Mouse (Mus musculus) midbrain, embryonic 14.5 days (tissue): ENCODE measurements around the gene Bcat2. TPM values are rescaled to one million over a fixed set of nuclear protein-coding genes. Genes with fewer than 3 reads are reported as not detected.
A peak's percentile ranks its signal among the peaks of the same experiment; 100 is the strongest.
"Not testable (repeated sequence)": the region's sequence is repeated elsewhere in the genome, so short reads cannot be mapped to it uniquely, and the experiment has no call there.

ENCODE experiments used
- ATAC-seq: fragments of 200-750 bp; cut with Nextera tagmentation; 2 replicates; pipeline ENCODE4 v1.8.0; 2017; ENCODE audit warnings: moderate number of reproducible peaks, moderate library complexity; ENCODE audit not compliant: low FRiP score, low TSS enrichment
- DNase-seq: peaks from one replicate; pipeline ENCODE4 v3.0.0-alpha.2; 2015
- H3K27ac ChIP-seq: fragments of 300-500 bp; sonication (generic); replicated peaks from 2 replicates; pipeline ENCODE4 v1.5.1; 2014; ENCODE audit warnings: mild to moderate bottlenecking, low read depth, low read length, moderate library complexity
- H3K27me3 ChIP-seq: fragments of 300-500 bp; sonication (generic); 2 replicates; pipeline ENCODE4 v1.6.1; 2014; ENCODE audit warnings: low read length, control low read depth, mixed read lengths; ENCODE audit not compliant: control insufficient read depth, insufficient read depth
- H3K36me3 ChIP-seq: fragments of 300-500 bp; sonication (generic); 2 replicates; pipeline ENCODE4 v1.6.1; 2014; ENCODE audit warnings: low read length, control low read depth; ENCODE audit not compliant: control insufficient read depth, insufficient read depth
- H3K4me1 ChIP-seq: fragments of 300-500 bp; sonication (generic); 2 replicates; pipeline ENCODE4 v1.6.1; 2014; ENCODE audit warnings: mild to moderate bottlenecking, antibody characterized with exemption, low read length, control low read depth; ENCODE audit not compliant: control insufficient read depth, insufficient read depth
- H3K4me2 ChIP-seq: fragments of 300-500 bp; sonication (generic); 2 replicates; pipeline ENCODE4 v1.6.1; 2014; ENCODE audit warnings: mild to moderate bottlenecking, low read length, moderate library complexity
- H3K4me3 ChIP-seq: fragments of 300-500 bp; sonication (generic); replicated peaks from 2 replicates; pipeline ENCODE4 v1.5.1; 2014; ENCODE audit warnings: low read depth, low read length
- H3K9ac ChIP-seq: fragments of 300-500 bp; sonication (generic); replicated peaks from 2 replicates; pipeline ENCODE4 v1.6.1; 2014; ENCODE audit warnings: mild to moderate bottlenecking, low read length, moderate library complexity
- H3K9me3 ChIP-seq: fragments of 300-500 bp; sonication (generic); 2 replicates; pipeline ENCODE4 v1.6.1; 2016; ENCODE audit warnings: low read length, control low read depth, mixed read lengths; ENCODE audit not compliant: control insufficient read depth
- WGBS: fragments of 180-500 bp; shearing (Covaris S2); extraction: QIAGEN DNeasy Blood & Tissue Kit; methylation state at CpG from one replicate; pipeline ENCODE4 v1.1.7; 2014; 5-methylcytosine and 5-hydroxymethylcytosine counted together
- polyA plus RNA-seq: library from polyadenylated mRNA; unstranded; fragments of >200 nt; fragmentation: Nextera tagmentation; extraction: Ambion mirVana; gene quantifications from 2 replicates; pipeline ENCODE4 v1.2.1, GENCODE M21; 2014

Gene Bcat2
- polyA plus RNA-seq, 1 experiment from 2014 or later, result 14.9 TPM

GRCm38 (mm10) chr7:45526474-45527120 is 43.4 kb upstream of the Bcat2 start:
- 30% methylated on average over 7 of the region's 7 CpGs for WGBS
- H3K27ac ChIP-seq, result 0 out of 2 replicates have a peak overlapping the region, but pooled peaks have one; percentile 52

DNA sequence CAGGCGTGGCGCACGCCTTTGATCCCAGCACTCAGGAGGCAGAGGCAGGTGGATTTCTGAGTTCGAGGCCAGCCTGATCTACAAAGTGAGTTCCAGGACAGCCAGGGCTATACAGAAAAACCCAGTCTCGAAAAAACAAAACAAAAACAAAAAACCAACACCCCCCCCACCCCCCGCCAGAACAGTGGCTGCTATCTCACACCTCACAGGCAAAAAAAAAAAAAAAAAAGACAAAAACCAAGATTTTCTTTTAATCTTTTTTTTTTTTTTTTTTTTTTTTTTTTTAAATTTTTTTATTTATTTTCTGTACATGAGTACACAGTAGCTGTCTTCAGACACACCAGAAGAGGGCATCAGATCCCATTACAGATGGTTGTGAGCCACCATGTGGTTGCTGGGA is 42.8 kb upstream of the Bcat2 start:
- H3K4me2 ChIP-seq, DNase-seq: not testable (repeated sequence)
- 93% methylated on average over 6 of the region's 6 CpGs for WGBS

More at GRCm38 (mm10) chr7:45526474-45527120, 43.4 kb upstream of the Bcat2 start:
- DNase-seq, result no peak
- Histone ChIP-seq H3K4me3 (peak overlapping the region; percentile 68), H3K27me3 (no peaks in the 10 kb centered on the region), H3K4me2 (peak overlapping the region; percentile 89), H3K9me3 (no peaks in the 10 kb centered on the region), H3K36me3 (no peaks in the 10 kb centered on the region), H3K4me1 (peaks cover 12% of the 10 kb centered on the region), H3K9ac (peak overlapping the region; percentile 81; the same call in 1 of the 2 replicates)
- no peak for ATAC-seq

GRCm38 (mm10) chr7:45529461-45529860 is 40.5 kb upstream of the Bcat2 start:
- H3K4me2 ChIP-seq, result no peak overlapping the region
- no peak overlapping the region for H3K4me3 ChIP-seq
- H3K27ac ChIP-seq, result no peak overlapping the region
- no peak for ATAC-seq
- H3K4me1 ChIP-seq, result peaks cover 9% of the 10 kb centered on the region
- 32% methylated on average over 6 of the region's 6 CpGs for whole genome bisulfite sequencing
- no peaks in the 10 kb centered on the region for H3K36me3 ChIP-seq
- no peak for DNase-seq
- H3K27me3 ChIP-seq, result no peaks in the 10 kb centered on the region
- H3K9ac ChIP-seq, result no peak overlapping the region
- H3K9me3 ChIP-seq, result no peaks in the 10 kb centered on the region

More for the DNA sequence above, 42.8 kb upstream of the Bcat2 start:
- H3K9ac ChIP-seq, H3K27me3 ChIP-seq, H3K4me3 ChIP-seq, ATAC-seq, H3K27ac ChIP-seq, H3K36me3 ChIP-seq, H3K9me3 ChIP-seq: not testable (repeated sequence)
- peaks cover 10% of the 10 kb centered on the region for H3K4me1 ChIP-seq

GRCm38 (mm10) chr7:45530643-45531042 is 39.3 kb upstream of the Bcat2 start:
- H3K9me3 ChIP-seq, result no peaks in the 10 kb centered on the region
- no peak overlapping the region for H3K9ac ChIP-seq
- no peaks in the 10 kb centered on the region for H3K36me3 ChIP-seq
- no peak for ATAC-seq
- H3K4me2 ChIP-seq, result no peak overlapping the region
- H3K27ac ChIP-seq, result no peak overlapping the region
- 0 out of 2 replicates have a peak, but pooled peaks cover under 1% of the 10 kb centered on the region for H3K4me1 ChIP-seq
- WGBS, result 85% methylated on average over 2 of the region's 2 CpGs
- no peak for DNase-seq
- no peak overlapping the region for H3K4me3 ChIP-seq
- H3K27me3 ChIP-seq, result no peaks in the 10 kb centered on the region

DNA sequence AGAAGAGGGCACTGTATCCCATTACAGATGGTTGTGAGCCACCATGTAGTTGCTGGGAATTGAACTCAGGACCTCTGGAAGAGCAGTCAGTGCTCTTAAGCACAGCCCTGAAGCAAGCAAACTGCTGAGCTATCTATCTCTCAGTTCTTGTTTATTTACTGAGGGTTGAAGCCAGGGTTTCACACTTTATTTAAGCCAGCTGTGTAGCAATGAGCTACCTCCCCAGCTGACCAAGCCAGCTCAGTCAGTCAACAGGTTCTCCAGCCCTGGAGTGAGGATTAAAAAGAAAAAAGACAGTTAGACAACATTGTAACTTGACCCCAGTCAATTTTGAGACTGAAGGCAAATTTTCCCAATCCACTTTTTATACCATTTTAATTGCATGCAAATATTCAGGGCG is 34.3 kb upstream of the Bcat2 start:
- Histone ChIP-seq H3K36me3 (no peaks in the 10 kb centered on the region), H3K4me1 (peaks cover 6% of the 10 kb centered on the region; the same call in 1 of the 2 replicates), H3K27me3 (no peaks in the 10 kb centered on the region), H3K9ac (no peak overlapping the region), H3K4me3 (no peak overlapping the region), H3K27ac (no peak overlapping the region), H3K9me3 (no peaks in the 10 kb centered on the region), H3K4me2 (no peak overlapping the region)
- no peak for DNase-seq
- WGBS, result 87% methylated on average over 1 of the region's 1 CpGs
- no peak for ATAC-seq

DNA sequence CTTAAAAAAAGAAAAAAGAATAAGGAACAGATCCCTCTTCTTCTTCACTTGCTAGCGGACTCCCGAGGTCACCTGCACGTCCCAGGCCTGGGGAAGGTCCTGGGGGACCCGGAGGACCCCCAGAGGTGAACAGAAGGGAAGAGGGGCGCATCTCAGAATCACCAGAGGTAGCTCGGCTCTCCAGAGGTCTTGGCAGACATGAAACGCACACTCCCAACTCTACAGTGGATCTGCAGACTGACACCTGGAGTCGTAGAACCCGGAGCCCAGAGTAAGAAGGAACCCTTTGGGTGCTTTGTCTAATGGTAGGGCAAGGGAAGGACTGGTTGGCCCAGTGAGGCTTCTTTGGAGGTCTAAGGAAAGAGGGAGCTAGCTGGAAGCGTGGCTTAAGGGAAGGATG is 32.4 kb upstream of the Bcat2 start:
- Histone ChIP-seq H3K4me2 (peak overlapping the region; percentile 84), H3K36me3 (no peaks in the 10 kb centered on the region), H3K4me3 (peak overlapping the region; percentile 54), H3K9me3 (no peaks in the 10 kb centered on the region), H3K27me3 (no peaks in the 10 kb centered on the region), H3K4me1 (peaks cover 6% of the 10 kb centered on the region; the same call in 1 of the 2 replicates), H3K9ac (peak overlapping the region; percentile 72; the same call in 1 of the 2 replicates), H3K27ac (no peak overlapping the region)
- no peak for ATAC-seq
- DNase-seq, result no peak
- WGBS, result 79% methylated on average over 10 of the region's 10 CpGs

DNA sequence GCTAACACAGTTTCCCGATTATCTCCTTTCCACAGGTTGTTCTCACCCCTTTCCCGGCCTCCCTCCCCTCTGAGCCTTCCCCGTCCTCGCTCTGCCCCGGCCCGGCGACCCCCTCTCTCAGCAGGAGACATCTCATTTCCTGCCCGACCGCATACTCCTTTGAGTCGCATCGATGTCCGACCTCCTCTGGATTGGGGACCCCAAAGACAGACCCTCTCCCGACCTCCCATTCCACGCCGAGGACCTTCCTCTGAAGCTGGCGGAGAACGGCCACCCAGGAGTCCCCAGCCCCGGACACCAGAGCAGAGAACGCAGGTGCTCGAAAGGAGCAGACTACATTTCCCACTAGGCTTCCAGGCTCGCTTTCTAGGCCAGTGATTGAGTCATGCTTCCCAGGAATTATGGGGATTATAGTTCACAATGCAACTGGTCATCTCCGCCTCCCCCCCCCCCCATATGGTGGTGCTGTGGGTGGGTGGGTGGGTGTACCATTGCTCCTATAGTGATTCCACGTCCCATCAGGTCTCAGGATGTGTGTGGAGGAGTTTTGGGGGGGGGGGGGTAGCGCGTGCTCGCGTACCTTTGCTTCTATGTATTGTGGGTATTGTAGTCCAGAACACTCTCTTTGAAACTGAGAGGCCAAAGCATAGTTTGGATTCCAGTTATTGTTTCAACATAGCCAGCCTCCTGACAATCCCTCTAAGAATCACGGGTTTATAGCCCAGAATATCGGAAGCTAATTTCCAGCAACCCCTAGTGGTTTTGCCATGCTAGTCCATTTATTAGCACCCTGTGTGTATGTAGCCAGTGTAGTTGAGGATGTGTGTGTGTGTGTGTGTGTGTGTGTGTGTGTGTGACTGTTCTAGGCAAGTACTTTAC is 31.6 kb upstream of the Bcat2 start:
- peak overlapping the region; percentile 72 for H3K9ac ChIP-seq
- H3K36me3 ChIP-seq, result no peaks in the 10 kb centered on the region
- 4% methylated on average over 28 of the region's 29 CpGs for WGBS
- DNase-seq (peak; percentile 87), ATAC-seq (peak; percentile 83)
- H3K27ac ChIP-seq, result peak overlapping the region; percentile 33; the same call in 1 of the 2 replicates
- H3K27me3 ChIP-seq, result no peaks in the 10 kb centered on the region
- no peaks in the 10 kb centered on the region for H3K9me3 ChIP-seq
- H3K4me1 ChIP-seq, result peaks cover 6% of the 10 kb centered on the region; the same call in 1 of the 2 replicates
- peak overlapping the region; percentile 54 for H3K4me3 ChIP-seq
- peak overlapping the region; percentile 84 for H3K4me2 ChIP-seq

- DNase-seq, result no peak
- no peaks in the 10 kb centered on the region for H3K9me3 ChIP-seq
- H3K4me1 ChIP-seq, result peaks cover 6% of the 10 kb centered on the region; the same call in 1 of the 2 replicates
- no peaks in the 10 kb centered on the region for H3K27me3 ChIP-seq
- no peak overlapping the region for H3K27ac ChIP-seq
- peak overlapping the region; percentile 54; the same call in 1 of the 2 replicates for H3K4me3 ChIP-seq
- no peak overlapping the region for H3K9ac ChIP-seq
- H3K36me3 ChIP-seq, result no peaks in the 10 kb centered on the region
- no peak overlapping the region; the same call in 1 of the 2 replicates for H3K4me2 ChIP-seq
- WGBS, result 84% methylated on average over 3 of the region's 3 CpGs
- ATAC-seq, result no peak
Measured at GRCm38 (mm10) chr7:45539095-45539494, 30.9 kb upstream of the Bcat2 start.
